Mouse (Mus musculus) adrenal gland, adult 2 months (tissue): ENCODE data around the gene Fcgr1. TPM values are rescaled to one million over a fixed set of nuclear protein-coding genes. Genes with fewer than 3 reads are reported as not detected.
A peak's percentile ranks its signal among the peaks of the same experiment; 100 is the strongest.
"Not testable (repeated sequence)": the region's sequence is repeated elsewhere in the genome, so short reads cannot be mapped to it uniquely, and the experiment has no call there.

Experiments used
- DNase-seq: peaks from one replicate; pipeline ENCODE4 v3.0.0; 2021
- microRNA-seq, 2 experiments: library from miRNA; unstranded; fragments of <30 nt; microRNA quantifications; one replicate each; pipeline ENCODE4 v1.2.0; 2021
- polyA plus RNA-seq: library from polyadenylated mRNA; depleted of rRNA; stranded (reverse); fragments of >200 nt; gene quantifications from 2 replicates; pipeline ENCODE4 v1.2.3, GENCODE M21; 2012; rRNA removed
- total RNA-seq, 2 experiments: library from RNA; stranded (reverse); gene quantifications; 2 replicates each; pipeline ENCODE4 v1.2.3; 2021

The Fcgr1 gene
- total and polyA plus RNA-seq, 3 experiments = 1.9 to 2.3 (median 2.1) TPM

- DNase-seq = no peak
Observed at GRCm38 (mm10) chr3:96247356-96248140, 46.2 kb downstream of the Fcgr1 start.

- DNase-seq = not testable (repeated sequence)
Observed at GRCm38 (mm10) chr3:96246427-96246856, 47.3 kb downstream of the Fcgr1 start, which contains the start of gene Hist2h3c1. Hist2h3c1 (plus strand) TSS chr3:96246685.

- DNase-seq = not testable (repeated sequence)
Observed at GRCm38 (mm10) chr3:96246018-96246417, 47.8 kb downstream of the Fcgr1 start.

- DNase-seq = peak; percentile 93
Observed at GRCm38 (mm10) chr3:96245003-96245886, 48.5 kb downstream of the Fcgr1 start, which contains the start of gene Hist2h2aa1. Hist2h2aa1 (plus strand) TSS chr3:96245497.

- DNase-seq = no peak
Observed at GRCm38 (mm10) chr3:96243921-96244572, 49.7 kb downstream of the Fcgr1 start.

- DNase-seq = no peak
Observed at GRCm38 (mm10) chr3:96240799-96241197, 53.0 kb downstream of the Fcgr1 start.

- peak; percentile 100 for DNase-seq
Observed at GRCm38 (mm10) chr3:96239949-96240798, 53.6 kb downstream of the Fcgr1 start, which contains the start of gene Hist2h2aa2. Hist2h2aa2 (minus strand) TSS chr3:96240276.

- peak; percentile 77 for DNase-seq
Observed at GRCm38 (mm10) chr3:96238954-96239793, 54.6 kb downstream of the Fcgr1 start, which contains the start of gene Hist2h3c2. Hist2h3c2 (minus strand) TSS chr3:96239127.

- no peak for DNase-seq
Observed at GRCm38 (mm10) chr3:96237904-96238511, 55.8 kb downstream of the Fcgr1 start.

- no peak for DNase-seq
Observed at GRCm38 (mm10) chr3:96237335-96237903, 56.4 kb downstream of the Fcgr1 start.

- no peak for DNase-seq
Observed at GRCm38 (mm10) chr3:96236834-96237334, 56.9 kb downstream of the Fcgr1 start.

GRCm38 (mm10) chr3:96235836-96236235 lies 57.9 kb downstream of the Fcgr1 start:
- no peak for DNase-seq

GRCm38 (mm10) chr3:96234914-96235313 lies 58.9 kb downstream of the Fcgr1 start:
- no peak for DNase-seq

Small RNA genes lying within 50 kb of the gene (microRNA-seq; reads per million reads assigned to microRNA genes)
- gene Gm47311 = 0 reads per million in 2 experiments
- 0 reads per million in 2 experiments for gene Gm47313

Other genes starting within 250 kb of the Fcgr1 start
- 10 to 100 TPM; 38.3 to 39.4 TPM for gene Vps45, start 235.5 kb downstream of the Fcgr1 start, total RNA-seq
- gene Vps45, start 235.5 kb downstream of the Fcgr1 start, polyA plus RNA-seq = 2.6 and 3.0 TPM in 2 replicates
- gene Otud7b, start 189.4 kb downstream of the Fcgr1 start, total RNA-seq = 10 to 100 TPM; 25.0 to 38.2 TPM
- gene Otud7b, start 189.4 kb downstream of the Fcgr1 start, polyA plus RNA-seq = 16.3 and 19.7 TPM in 2 replicates
- gene Mtmr11, start 132.0 kb downstream of the Fcgr1 start, total RNA-seq = 10 to 100 TPM; 27.4 to 34.6 TPM
- gene Mtmr11, start 132.0 kb downstream of the Fcgr1 start, polyA plus RNA-seq = 15.0 and 20.5 TPM in 2 replicates
- 10 to 100 TPM; 49.4 to 55.2 TPM for gene Sf3b4, start 121.6 kb downstream of the Fcgr1 start, total RNA-seq
- 169 and 183 TPM in 2 replicates for gene Sf3b4, start 121.6 kb downstream of the Fcgr1 start, polyA plus RNA-seq
- 10 to 100 TPM in 1 of 2 experiments, 1 to 10 TPM in 1; 5.7 to 14.1 TPM for gene Sv2a, start 112.8 kb downstream of the Fcgr1 start, total RNA-seq
- gene Sv2a, start 112.8 kb downstream of the Fcgr1 start, polyA plus RNA-seq = 3.3 and 3.6 TPM in 2 replicates
- 10 to 100 TPM; 29.6 to 38.9 TPM for gene Bola1, start 74.3 kb downstream of the Fcgr1 start, total RNA-seq
- gene Bola1, start 74.3 kb downstream of the Fcgr1 start, polyA plus RNA-seq = 95.5 and 96.5 TPM in 2 replicates
- gene Hist2h2ab, start 74.1 kb downstream of the Fcgr1 start, total RNA-seq = 1 to 10 TPM; 3.1 to 8.3 TPM
- 0.93 and 4.7 TPM in 2 replicates for gene Hist2h2ab, start 74.1 kb downstream of the Fcgr1 start, polyA plus RNA-seq
- 10 to 100 TPM; 41.3 to 58.9 TPM for gene Hist2h2ac, start 73.1 kb downstream of the Fcgr1 start, total RNA-seq
- gene Hist2h2ac, start 73.1 kb downstream of the Fcgr1 start, polyA plus RNA-seq = 5.1 TPM in 2 replicates
- 10 to 100 TPM; 15.6 to 23.5 TPM for gene Hist2h2be, start 72.8 kb downstream of the Fcgr1 start, total RNA-seq
- gene Hist2h2be, start 72.8 kb downstream of the Fcgr1 start, polyA plus RNA-seq = 6.1 and 6.4 TPM in 2 replicates
- 10 to 100 TPM; 21.8 to 28.5 TPM for gene Hist2h3c2, start 54.8 kb downstream of the Fcgr1 start, total RNA-seq
- 59.6 and 80.3 TPM in 2 replicates for gene Hist2h3c2, start 54.8 kb downstream of the Fcgr1 start, polyA plus RNA-seq
- 100 to 1,000 TPM; 493 to 563 TPM for gene Hist2h2aa2, start 53.7 kb downstream of the Fcgr1 start, total RNA-seq
- gene Hist2h2aa2, start 53.7 kb downstream of the Fcgr1 start, polyA plus RNA-seq = 686 and 751 TPM in 2 replicates
- gene Hist2h2aa1, start 48.5 kb downstream of the Fcgr1 start, total RNA-seq = 10 to 100 TPM in 1 of 2 experiments, not detected in 1; 21.4 TPM
- gene Hist2h2aa1, start 48.5 kb downstream of the Fcgr1 start, polyA plus RNA-seq = 503 and 643 TPM in 2 replicates
- 1 to 10 TPM in 1 of 2 experiments, not detected in 1; 2.0 TPM for gene Hist2h3c1, start 47.3 kb downstream of the Fcgr1 start, total RNA-seq
- gene Hist2h3c1, start 47.3 kb downstream of the Fcgr1 start, polyA plus RNA-seq = not detected in 2 replicates
- 10 to 100 TPM; 15.2 to 26.7 TPM for gene Hist2h4, start 30.7 kb downstream of the Fcgr1 start, total RNA-seq
- gene Hist2h4, start 30.7 kb downstream of the Fcgr1 start, polyA plus RNA-seq = 2.7 and 2.8 TPM in 2 replicates
- 10 to 100 TPM; 50.8 to 65.4 TPM for gene Hist2h3b, start 25.3 kb downstream of the Fcgr1 start, total RNA-seq
- gene Hist2h3b, start 25.3 kb downstream of the Fcgr1 start, polyA plus RNA-seq = 30.9 and 38.0 TPM in 2 replicates
- 10 to 100 TPM; 61.7 to 85.5 TPM for gene Hist2h2bb, start 24.2 kb downstream of the Fcgr1 start, total RNA-seq
- gene Hist2h2bb, start 24.2 kb downstream of the Fcgr1 start, polyA plus RNA-seq = 0.93 TPM in 1 of 2 replicates, not detected in the other
- not detected for gene BC107364, start 158.3 kb upstream of the Fcgr1 start, total RNA-seq
- gene BC107364, start 158.3 kb upstream of the Fcgr1 start, polyA plus RNA-seq = not detected in 2 replicates
- gene Hfe2, start 231.2 kb upstream of the Fcgr1 start, total RNA-seq = under 1 TPM in 1 of 2 experiments, not detected in 1; 0.23 TPM
- 0.11 and 0.31 TPM in 2 replicates for gene Hfe2, start 231.2 kb upstream of the Fcgr1 start, polyA plus RNA-seq